Mouse (Mus musculus): Measurements from ENCODE around the gene Adcy3.

Gene Adcy3

DNA sequence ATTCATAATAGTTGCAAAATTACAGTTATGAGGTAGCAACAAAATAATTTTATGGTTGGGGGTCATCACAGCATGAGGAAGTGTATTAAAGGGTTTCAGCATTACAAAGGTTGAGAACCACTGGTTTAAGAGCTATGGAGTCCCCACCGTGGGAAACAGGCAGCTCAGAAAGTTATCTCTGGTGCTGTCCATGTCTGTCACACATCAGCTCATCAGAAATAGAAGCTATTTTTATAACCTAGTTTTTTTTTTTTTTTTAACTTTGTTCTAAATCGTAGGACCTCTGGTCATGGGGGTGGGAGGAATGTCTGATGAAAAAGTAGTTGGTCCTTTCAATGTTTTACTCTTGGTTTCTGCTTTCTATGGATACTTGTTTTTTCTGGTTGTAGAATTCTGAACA, 110.9 kb downstream of the Adcy3 start:
- DNase-seq (ENCODE audit: low spot score): no peak

DNA sequence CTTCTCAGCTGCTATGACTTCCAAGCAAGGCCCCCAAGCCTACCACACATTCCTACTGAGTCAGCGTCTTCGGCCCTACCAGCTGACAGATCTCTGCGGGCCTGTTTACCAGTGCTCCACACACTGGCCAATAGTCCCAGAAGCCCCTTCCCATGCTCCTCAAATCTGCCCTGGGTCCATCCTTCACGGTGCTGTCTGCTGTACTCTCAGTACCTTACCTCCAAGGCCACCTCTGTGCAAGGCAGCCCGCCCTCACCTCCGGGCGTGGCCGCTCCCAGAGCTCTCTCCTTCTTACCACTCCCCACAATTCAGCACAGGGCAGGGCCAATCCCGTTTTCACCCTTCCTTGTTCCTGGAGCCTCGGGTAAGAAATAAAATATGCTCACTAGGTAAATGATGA, 112.8 kb downstream of the Adcy3 start:
- DNase-seq (ENCODE audit: low spot score): no peak

GRCm38 (mm10) chr12:4249786-4250185, 116.9 kb downstream of the Adcy3 start:
- no peak for DNase-seq (ENCODE audit: low spot score)

GRCm38 (mm10) chr12:4252742-4253655, 120.1 kb downstream of the Adcy3 start:
- no peak for DNase-seq (ENCODE audit: low spot score)

Measured in ovary, postnatal 36 days (tissue).